Mouse (Mus musculus) midbrain, postnatal 0 days (tissue): ENCODE measurements around the gene Stim1. TPM values are rescaled to one million over a fixed set of nuclear protein-coding genes. Genes with fewer than 3 reads are reported as not detected.
A peak's percentile ranks its signal among the peaks of the same experiment; 100 is the strongest.

Experiments
- ATAC-seq: fragments of 200-750 bp; cut with Nextera tagmentation; 2 replicates; pipeline ENCODE4 v1.8.0; 2017; ENCODE audit warnings: moderate number of reproducible peaks, mild to moderate bottlenecking, moderate TSS enrichment, moderate library complexity; ENCODE audit not compliant: low FRiP score
- DNase-seq: peaks from one replicate; pipeline ENCODE4 v3.0.0-alpha.2; 2015; ENCODE audit warnings: low spot score
- H3K27ac ChIP-seq: fragments of 300-500 bp; sonication (generic); 2 replicates; pipeline ENCODE4 v1.5.1; 2014; ENCODE audit warnings: low read depth, mild to moderate bottlenecking, low read length, mixed read lengths
- H3K27me3 ChIP-seq: fragments of 300-500 bp; sonication (generic); 2 replicates; pipeline ENCODE4 v1.6.1; 2014; ENCODE audit warnings: low read length, control low read depth, mixed read lengths; ENCODE audit not compliant: insufficient read depth
- H3K36me3 ChIP-seq: fragments of 300-500 bp; sonication (generic); 2 replicates; pipeline ENCODE4 v1.6.1; 2014; ENCODE audit warnings: low read length, control low read depth, mixed read lengths; ENCODE audit not compliant: insufficient read depth
- H3K4me1 ChIP-seq: fragments of 300-500 bp; sonication (generic); 2 replicates; pipeline ENCODE4 v1.6.1; 2014; ENCODE audit warnings: mild to moderate bottlenecking, control low read depth, antibody characterized with exemption, low read length, mixed read lengths; ENCODE audit not compliant: insufficient read depth
- H3K4me2 ChIP-seq: fragments of 300-500 bp; sonication (generic); 2 replicates; pipeline ENCODE4 v1.6.1; 2014; ENCODE audit warnings: low read depth, mild to moderate bottlenecking, low read length, mixed read lengths; ENCODE audit not compliant: poor library complexity, severe bottlenecking
- H3K4me3 ChIP-seq: fragments of 300-500 bp; sonication (generic); 2 replicates; pipeline ENCODE4 v1.5.1; 2014; ENCODE audit warnings: low read depth, mild to moderate bottlenecking, low read length, moderate library complexity
- H3K9ac ChIP-seq: fragments of 300-500 bp; sonication (generic); replicated peaks from 2 replicates; pipeline ENCODE4 v1.6.1; 2014; ENCODE audit warnings: mild to moderate bottlenecking, low read length, moderate library complexity, mixed read lengths; ENCODE audit not compliant: poor library complexity, severe bottlenecking
- H3K9me3 ChIP-seq: fragments of 300-500 bp; sonication (generic); 2 replicates; pipeline ENCODE4 v1.6.1; 2016; ENCODE audit warnings: low read length, control low read depth
- CTCF ChIP-seq: IDR thresholded peaks from 2 replicates; pipeline ENCODE4 v1.5.1; 2016; ENCODE audit warnings: antibody characterized with exemption, mild to moderate bottlenecking
- WGBS: fragments of 180-500 bp; shearing (Covaris S2); extraction: QIAGEN DNeasy Blood & Tissue Kit; methylation state at CpG from one replicate; pipeline ENCODE4 v1.1.7; 2014; 5-methylcytosine and 5-hydroxymethylcytosine counted together
- polyA plus RNA-seq: library from polyadenylated mRNA; unstranded; fragments of >200 nt; fragmentation: Nextera tagmentation; extraction: Ambion mirVana; gene quantifications from 2 replicates; pipeline ENCODE4 v1.2.1, GENCODE M21; 2015
- total RNA-seq: library from RNA; depleted of rRNA; stranded (reverse); fragments of >200 nt; gene quantifications from 2 replicates; pipeline ENCODE4 v1.2.3, GENCODE M21; 2014; rRNA removed

Stim1 gene
- total RNA-seq: 26.6 and 30.7 TPM in 2 replicates
- polyA plus RNA-seq: 15.4 and 17.1 TPM in 2 replicates

GRCm38 (mm10) chr7:102267601-102268394, at the start of gene Stim1:
Gene Stim1, plus strand, starts transcription at chr7:102267806.
- peak within 1 kb of the TSS; percentile 87 for H3K4me3 ChIP-seq
- H3K36me3 ChIP-seq: no peaks in the 10 kb centered on the region
- peak; percentile 30 for DNase-seq
- no peak for TF ChIP-seq CTCF
- peak; percentile 84 for ATAC-seq
- peak within 1 kb of the TSS; percentile 77 for H3K9ac ChIP-seq
- H3K27ac ChIP-seq: peak within 1 kb of the TSS; percentile 63; the same call in 1 of the 2 replicates
- H3K27me3 ChIP-seq: no peaks in the 10 kb centered on the region
- peak within 1 kb of the TSS; percentile 94 for H3K4me2 ChIP-seq
- H3K4me1 ChIP-seq: peaks cover 12% of the 10 kb centered on the region
- no peaks in the 10 kb centered on the region for H3K9me3 ChIP-seq
- under 1% methylated on average over 62 of the region's 73 CpGs for WGBS

GRCm38 (mm10) chr7:102221899-102222298, 45.7 kb upstream of the Stim1 start:
- H3K4me2 ChIP-seq: peak overlapping the region; percentile 81
- peak overlapping the region; percentile 66 for H3K4me3 ChIP-seq

GRCm38 (mm10) chr7:102222336-102222735, 45.3 kb upstream of the Stim1 start:
- Histone ChIP-seq H3K9ac (peak overlapping the region; percentile 81), H3K9me3 (no peaks in the 10 kb centered on the region), H3K4me3 (peak overlapping the region; percentile 66), H3K27me3 (no peaks in the 10 kb centered on the region), H3K4me2 (peak overlapping the region; percentile 81), H3K27ac (peak overlapping the region; percentile 65; the same call in 1 of the 2 replicates), H3K36me3 (no peaks in the 10 kb centered on the region), H3K4me1 (no peaks in the 10 kb centered on the region)
- WGBS: 0% methylated on average over 6 of the region's 13 CpGs
- peak; percentile 68 for TF ChIP-seq CTCF
- DNase-seq (peak; percentile 68), ATAC-seq (peak; percentile 78)

More at GRCm38 (mm10) chr7:102221899-102222298, 45.7 kb upstream of the Stim1 start:
- Histone ChIP-seq H3K4me1 (no peaks in the 10 kb centered on the region), H3K9me3 (no peaks in the 10 kb centered on the region), H3K9ac (no peak overlapping the region), H3K36me3 (no peaks in the 10 kb centered on the region), H3K27me3 (no peaks in the 10 kb centered on the region), H3K27ac (no peak overlapping the region)
- no peak for ATAC-seq
- TF ChIP-seq CTCF: no peak
- 50% methylated on average over 1 of the region's 1 CpGs for WGBS
- no peak for DNase-seq

GRCm38 (mm10) chr7:102222830-102223556, 44.6 kb upstream of the Stim1 start:
- Histone ChIP-seq H3K4me1 (no peaks in the 10 kb centered on the region), H3K27me3 (no peaks in the 10 kb centered on the region), H3K4me3 (peak overlapping the region; percentile 66), H3K36me3 (peaks cover under 1% of the 10 kb centered on the region), H3K9ac (peak overlapping the region; percentile 81), H3K4me2 (peak overlapping the region; percentile 81), H3K27ac (peak overlapping the region; percentile 65), H3K9me3 (no peaks in the 10 kb centered on the region)
- 3% methylated on average over 30 of the region's 31 CpGs for WGBS
- no peak for TF ChIP-seq CTCF
- DNase-seq: peak; percentile 63
- peak; percentile 82 for ATAC-seq

- DNase-seq (no peak), ATAC-seq (no peak)
- no peak overlapping the region for H3K9ac ChIP-seq
- H3K4me3 ChIP-seq: no peak overlapping the region
- H3K4me1 ChIP-seq: no peaks in the 10 kb centered on the region
- H3K36me3 ChIP-seq: peaks cover 4% of the 10 kb centered on the region
- 91% methylated on average over 5 of the region's 5 CpGs for WGBS
- no peaks in the 10 kb centered on the region for H3K9me3 ChIP-seq
- H3K27me3 ChIP-seq: no peaks in the 10 kb centered on the region
- no peak for TF ChIP-seq CTCF
- no peak overlapping the region for H3K27ac ChIP-seq
- no peak overlapping the region; the same call in 1 of the 2 replicates for H3K4me2 ChIP-seq
These were observed 43.5 kb upstream of the Stim1 start for GRCm38 (mm10) chr7:102223883-102224738.
